Mouse (Mus musculus) bone marrow, adult 2 months (tissue): ENCODE measurements around the gene Acsm1.

Experiments used
- CTCF ChIP-seq: fragments of 200-500 bp; IDR thresholded peaks from 2 replicates; pipeline ENCODE4 v1.5.1; 2011; ENCODE audit warnings: low read length, control low read depth; ENCODE audit not compliant: control insufficient read depth, insufficient read depth
- POLR2A ChIP-seq: fragments of 200-500 bp; IDR thresholded peaks from 2 replicates; pipeline ENCODE4 v1.6.1; 2011; ENCODE audit warnings: low read depth, mild to moderate bottlenecking, control low read depth, low read length, borderline replicate concordance; ENCODE audit not compliant: control insufficient read depth

- no peak for TF ChIP-seq CTCF
- TF ChIP-seq POLR2A = no peak
Observed at GRCm38 (mm10) chr7:119604903-119605483, 1.8 kb upstream of the Acsm1 start.
